Mouse (Mus musculus) midbrain, embryonic 11.5 days (tissue): ENCODE data around the gene Prmt1. TPM values are rescaled to one million over a fixed set of nuclear protein-coding genes. Genes with fewer than 3 reads are reported as not detected.

Experiments
- ATAC-seq: fragments of 200-750 bp; cut with Nextera tagmentation; 2 replicates; pipeline ENCODE4 v1.8.0; 2017; ENCODE audit warnings: moderate TSS enrichment, moderate library complexity; ENCODE audit not compliant: low FRiP score
- DNase-seq: peaks from one replicate; pipeline ENCODE4 v3.0.0; 2015; ENCODE audit warnings: low spot score; ENCODE audit errors: missing footprints
- H3K27ac ChIP-seq: fragments of 300-500 bp; sonication (generic); 2 replicates; pipeline ENCODE4 v1.5.1; 2014; ENCODE audit warnings: low read depth, low read length
- H3K27me3 ChIP-seq: fragments of 300-500 bp; sonication (generic); 2 replicates; pipeline ENCODE4 v1.6.1; 2014; ENCODE audit warnings: mild to moderate bottlenecking, low read length, moderate library complexity, mixed read lengths; ENCODE audit not compliant: control insufficient read depth, insufficient read depth
- H3K36me3 ChIP-seq: fragments of 300-500 bp; sonication (generic); 2 replicates; pipeline ENCODE4 v1.6.1; 2014; ENCODE audit warnings: mild to moderate bottlenecking, low read length, moderate library complexity, mixed read lengths; ENCODE audit not compliant: control insufficient read depth, insufficient read depth
- H3K4me1 ChIP-seq: fragments of 300-500 bp; sonication (generic); 2 replicates; pipeline ENCODE4 v1.6.1; 2014; ENCODE audit warnings: low read length; ENCODE audit not compliant: control insufficient read depth, insufficient read depth
- H3K4me2 ChIP-seq: fragments of 300-500 bp; sonication (generic); 2 replicates; pipeline ENCODE4 v1.6.1; 2014; ENCODE audit warnings: mild to moderate bottlenecking, moderate library complexity
- H3K4me3 ChIP-seq: fragments of 300-500 bp; sonication (generic); 2 replicates; pipeline ENCODE4 v1.5.1; 2014; ENCODE audit warnings: low read depth, low read length
- H3K9ac ChIP-seq: fragments of 300-500 bp; sonication (generic); 2 replicates; pipeline ENCODE4 v1.6.1; 2014; ENCODE audit warnings: low read length
- H3K9me3 ChIP-seq: fragments of 300-500 bp; sonication (generic); 2 replicates; pipeline ENCODE4 v1.6.1; 2016; ENCODE audit warnings: low read length; ENCODE audit not compliant: control insufficient read depth
- WGBS: fragments of 180-500 bp; shearing (Covaris S2); extraction: QIAGEN DNeasy Blood & Tissue Kit; methylation state at CpG from one replicate; pipeline ENCODE4 v1.1.7; 2014; 5-methylcytosine and 5-hydroxymethylcytosine counted together
- polyA plus RNA-seq: library from polyadenylated mRNA; unstranded; fragments of >200 nt; fragmentation: Nextera tagmentation; extraction: Ambion mirVana; gene quantifications from 2 replicates; pipeline ENCODE4 v1.2.1, GENCODE M21; 2014

Prmt1 gene
- 276 and 281 TPM in 2 replicates for polyA plus RNA-seq

DNA sequence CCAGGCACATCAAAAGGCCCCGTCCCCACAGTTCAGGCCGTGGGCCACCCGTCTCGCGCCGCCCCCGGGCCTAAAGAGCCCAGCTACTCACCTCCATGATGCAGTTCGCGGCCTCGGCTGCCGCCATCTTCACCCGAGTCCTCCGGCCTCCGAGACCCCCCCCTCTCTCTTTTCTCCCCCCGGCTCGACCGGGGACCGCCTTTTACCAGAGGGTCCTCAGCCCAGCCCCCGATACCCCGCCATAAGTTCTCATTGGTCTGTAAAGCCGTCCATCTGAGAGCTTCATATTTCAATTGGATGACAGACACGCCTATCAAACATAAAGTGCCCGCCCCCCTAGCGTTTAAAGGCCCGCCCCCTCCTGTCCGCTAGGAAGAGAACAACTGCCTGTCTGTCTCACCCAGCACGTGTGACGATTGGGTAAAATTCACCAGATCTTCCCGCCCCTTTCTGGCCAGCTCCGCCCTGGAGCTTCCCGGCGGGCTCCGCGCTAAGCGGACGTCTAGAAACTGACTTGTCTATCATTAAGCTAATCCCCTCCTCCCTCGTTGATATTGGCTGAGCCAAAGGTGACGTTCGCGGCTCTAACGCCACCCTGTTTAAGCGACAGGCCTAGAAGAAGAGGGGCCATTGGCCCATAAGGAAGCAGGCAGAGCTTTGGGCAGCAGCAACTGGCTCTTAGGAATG is at the start of gene Prmt1:
TSS of gene Prmt1 (minus strand) at position 377 of the 687 bp plus-strand sequence.
- Histone ChIP-seq H3K4me1 (peaks cover 22% of the 10 kb centered on the region), H3K27ac (peak within 1 kb of the TSS; percentile 88), H3K9me3 (no peaks in the 10 kb centered on the region), H3K36me3 (peaks cover 9% of the 10 kb centered on the region), H3K9ac (peak within 1 kb of the TSS; percentile 99), H3K4me2 (peak within 1 kb of the TSS; percentile 65), H3K4me3 (peak within 1 kb of the TSS; percentile 97), H3K27me3 (no peaks in the 10 kb centered on the region)
- DNase-seq (peak; percentile 100), ATAC-seq (peak; percentile 95)
- WGBS = under 1% methylated on average over 41 of the region's 42 CpGs

GRCm38 (mm10) chr7:45035631-45036030 is 49.3 kb upstream of the Prmt1 start:
- Histone ChIP-seq H3K4me1 (no peaks in the 10 kb centered on the region), H3K36me3 (peaks cover 65% of the 10 kb centered on the region), H3K4me2 (no peak overlapping the region), H3K9me3 (no peaks in the 10 kb centered on the region), H3K27me3 (no peaks in the 10 kb centered on the region), H3K4me3 (no peak overlapping the region), H3K27ac (no peak overlapping the region), H3K9ac (no peak overlapping the region)
- 93% methylated on average over 3 of the region's 3 CpGs for WGBS
- no peak for ATAC-seq
- DNase-seq = no peak

DNA sequence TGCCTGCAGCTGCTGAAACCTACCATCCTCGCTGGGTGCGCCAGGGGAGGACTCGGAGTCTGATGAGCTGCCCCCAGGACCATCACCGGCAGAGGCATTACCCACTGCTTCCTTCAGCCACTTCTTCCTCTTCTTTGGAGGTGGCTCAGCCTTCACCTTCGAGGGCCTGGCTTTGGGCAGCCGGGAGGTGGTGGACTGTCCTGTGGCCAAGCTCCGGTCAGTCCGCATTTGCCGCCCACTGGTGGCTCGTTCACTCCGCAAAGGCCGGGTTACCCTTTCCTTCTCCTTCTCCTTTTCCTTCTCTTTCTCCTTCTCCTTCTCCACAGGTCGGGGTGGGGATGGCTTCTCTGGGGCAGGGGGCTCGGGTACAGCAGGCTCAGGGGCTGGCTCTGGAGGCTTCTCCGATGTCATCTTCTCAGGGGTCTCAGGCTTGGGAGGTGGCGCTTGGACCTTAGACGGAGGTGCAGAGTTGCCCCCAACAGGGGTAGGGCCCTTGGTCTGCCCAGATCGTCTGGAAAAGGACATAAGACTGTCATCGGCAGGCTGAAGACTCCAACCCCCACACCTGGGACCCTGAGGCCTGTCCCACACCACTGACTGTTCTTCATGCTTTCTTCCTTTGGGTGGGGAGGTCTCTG is 47.5 kb upstream of the Prmt1 start:
- no peak overlapping the region for H3K4me3 ChIP-seq
- no peaks in the 10 kb centered on the region for H3K4me1 ChIP-seq
- peaks cover 60% of the 10 kb centered on the region for H3K36me3 ChIP-seq
- H3K27me3 ChIP-seq = no peaks in the 10 kb centered on the region
- no peak overlapping the region for H3K27ac ChIP-seq
- no peak for ATAC-seq
- DNase-seq = no peak
- H3K4me2 ChIP-seq = no peak overlapping the region
- H3K9ac ChIP-seq = no peak overlapping the region
- 93% methylated on average over 19 of the region's 19 CpGs for WGBS
- no peaks in the 10 kb centered on the region for H3K9me3 ChIP-seq

DNA sequence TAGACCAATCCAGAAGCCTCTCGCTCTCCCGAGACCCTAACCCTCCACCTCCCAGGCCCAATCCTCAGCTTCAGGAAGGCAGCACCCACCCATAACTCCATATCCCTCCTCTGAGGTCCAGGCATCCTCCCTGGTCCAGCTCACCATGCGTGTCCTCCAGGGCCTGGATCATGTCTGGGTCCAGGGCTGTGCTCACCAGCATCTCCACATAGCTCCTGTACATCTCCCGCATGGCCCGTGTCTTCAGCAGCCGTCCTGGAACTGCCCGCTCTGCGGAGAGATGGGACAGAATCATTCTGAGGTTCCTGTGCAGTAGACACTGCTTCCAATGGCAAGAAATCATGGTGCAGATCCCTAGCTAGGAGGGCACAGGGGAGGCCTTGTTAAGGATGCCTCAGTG is 44.5 kb upstream of the Prmt1 start:
- WGBS = 98% methylated on average over 8 of the region's 8 CpGs
- H3K4me1 ChIP-seq = peaks cover 3% of the 10 kb centered on the region; the same call in 1 of the 2 replicates
- no peak overlapping the region for H3K27ac ChIP-seq
- H3K4me3 ChIP-seq = no peak overlapping the region
- peaks cover 56% of the 10 kb centered on the region for H3K36me3 ChIP-seq
- H3K27me3 ChIP-seq = no peaks in the 10 kb centered on the region
- H3K9me3 ChIP-seq = no peaks in the 10 kb centered on the region
- no peak overlapping the region for H3K4me2 ChIP-seq
- ATAC-seq (no peak), DNase-seq (no peak)
- H3K9ac ChIP-seq = no peak overlapping the region

- Histone ChIP-seq H3K4me3 (no peak overlapping the region), H3K36me3 (peaks cover 51% of the 10 kb centered on the region), H3K27ac (no peak overlapping the region), H3K9me3 (no peaks in the 10 kb centered on the region), H3K9ac (no peak overlapping the region), H3K4me2 (no peak overlapping the region), H3K27me3 (no peaks in the 10 kb centered on the region), H3K4me1 (peaks cover 3% of the 10 kb centered on the region; the same call in 1 of the 2 replicates)
- ATAC-seq = no peak
- 94% methylated on average over 6 of the region's 6 CpGs for WGBS
- no peak for DNase-seq
These were observed 43.6 kb upstream of the Prmt1 start for GRCm38 (mm10) chr7:45029995-45030394.

GRCm38 (mm10) chr7:45028351-45028750 is 42.0 kb upstream of the Prmt1 start:
- WGBS = 92% methylated on average over 11 of the region's 11 CpGs
- Histone ChIP-seq H3K36me3 (peaks cover 35% of the 10 kb centered on the region), H3K9ac (no peak overlapping the region)

GRCm38 (mm10) chr7:45027761-45028160 is 41.4 kb upstream of the Prmt1 start:
- Histone ChIP-seq H3K36me3 (peaks cover 35% of the 10 kb centered on the region), H3K4me1 (peaks cover 3% of the 10 kb centered on the region; the same call in 1 of the 2 replicates), H3K9me3 (no peaks in the 10 kb centered on the region), H3K27me3 (no peaks in the 10 kb centered on the region), H3K4me3 (no peak overlapping the region), H3K9ac (no peak overlapping the region), H3K4me2 (no peak overlapping the region), H3K27ac (no peak overlapping the region)
- WGBS = 95% methylated on average over 9 of the region's 9 CpGs
- DNase-seq (no peak), ATAC-seq (no peak)

More at GRCm38 (mm10) chr7:45028351-45028750, 42.0 kb upstream of the Prmt1 start:
- no peak for ATAC-seq
- no peak for DNase-seq
- Histone ChIP-seq H3K4me1 (peaks cover 3% of the 10 kb centered on the region; the same call in 1 of the 2 replicates), H3K27me3 (no peaks in the 10 kb centered on the region), H3K27ac (no peak overlapping the region), H3K4me2 (no peak overlapping the region), H3K4me3 (no peak overlapping the region), H3K9me3 (no peaks in the 10 kb centered on the region)

DNA sequence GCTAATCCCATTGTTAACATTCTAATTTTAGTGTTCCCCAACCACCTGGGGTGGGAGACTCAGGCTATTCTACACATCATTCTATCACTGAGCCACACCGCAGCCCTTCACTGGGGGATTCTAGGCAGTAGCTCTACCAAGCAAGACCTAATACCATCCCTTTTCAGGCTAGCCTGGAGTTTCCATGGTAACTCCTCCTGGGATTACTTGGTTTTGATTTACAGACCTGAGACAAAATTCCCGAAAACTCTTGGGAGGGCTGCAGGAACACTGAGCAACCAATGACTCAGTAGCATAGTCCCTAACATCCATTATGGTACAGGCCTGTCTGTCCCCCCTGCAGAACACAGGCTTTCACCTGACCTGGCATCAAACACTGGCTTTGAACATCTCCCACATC is 39.9 kb upstream of the Prmt1 start:
- no peak overlapping the region for H3K27ac ChIP-seq
- no peak for ATAC-seq
- H3K9ac ChIP-seq = no peak overlapping the region
- H3K9me3 ChIP-seq = no peaks in the 10 kb centered on the region
- H3K36me3 ChIP-seq = peaks cover 26% of the 10 kb centered on the region
- H3K27me3 ChIP-seq = no peaks in the 10 kb centered on the region
- no peak for DNase-seq
- 42% methylated on average over 2 of the region's 2 CpGs for whole genome bisulfite sequencing
- H3K4me3 ChIP-seq = no peak overlapping the region
- peaks cover 3% of the 10 kb centered on the region; the same call in 1 of the 2 replicates for H3K4me1 ChIP-seq
- H3K4me2 ChIP-seq = no peak overlapping the region

DNA sequence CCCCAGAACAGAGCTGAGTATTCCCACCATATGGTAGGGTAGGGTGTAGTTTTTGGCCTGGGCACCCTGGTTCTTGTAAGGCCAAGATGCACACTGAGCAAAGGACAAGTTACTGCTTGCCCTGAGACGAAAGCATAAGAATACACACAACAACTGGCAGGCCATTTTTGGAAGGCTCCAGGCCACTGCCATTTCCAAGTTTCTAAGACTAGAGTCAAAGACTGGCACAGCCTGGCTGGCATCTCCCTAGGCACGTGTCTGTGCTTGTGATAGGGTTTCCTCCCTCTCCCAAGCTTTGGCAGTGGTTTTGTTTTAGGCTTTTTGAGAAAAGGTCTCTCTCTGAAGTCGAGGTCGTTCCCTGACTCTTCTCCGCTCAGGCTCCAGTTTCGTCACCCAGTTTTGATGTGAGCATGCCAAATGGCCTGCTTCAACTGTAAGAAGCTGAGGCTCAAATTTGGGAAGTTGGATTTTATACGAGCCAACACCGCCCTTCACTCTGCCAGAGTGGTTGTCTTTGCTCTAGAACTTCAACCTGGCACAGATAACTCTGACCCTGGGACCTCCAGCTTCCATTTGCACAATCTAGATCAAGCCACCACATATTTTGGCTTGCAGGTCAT is 39.3 kb upstream of the Prmt1 start:
- no peaks in the 10 kb centered on the region for H3K9me3 ChIP-seq
- H3K27ac ChIP-seq = no peak overlapping the region
- peaks cover 3% of the 10 kb centered on the region; the same call in 1 of the 2 replicates for H3K4me1 ChIP-seq
- no peak overlapping the region for H3K9ac ChIP-seq
- H3K4me3 ChIP-seq = no peak overlapping the region
- ATAC-seq = no peak
- 80% methylated on average over 8 of the region's 8 CpGs for WGBS
- no peak overlapping the region for H3K4me2 ChIP-seq
- H3K27me3 ChIP-seq = no peaks in the 10 kb centered on the region
- DNase-seq = no peak
- peaks cover 20% of the 10 kb centered on the region for H3K36me3 ChIP-seq
